Mouse (Mus musculus) liver, embryonic 16.5 days (tissue): ENCODE data around the gene Apoh. TPM values are rescaled to one million over a fixed set of nuclear protein-coding genes. Genes with fewer than 3 reads are reported as not detected.

Experiments used
- ATAC-seq: fragments of 200-750 bp; cut with Nextera tagmentation; 2 replicates; pipeline ENCODE4 v1.8.0; 2017; ENCODE audit warnings: low read depth, mild to moderate bottlenecking, moderate number of reproducible peaks, moderate library complexity
- H3K27ac ChIP-seq: fragments of 300-500 bp; sonication (generic); 2 replicates; pipeline ENCODE4 v1.5.1; 2014; ENCODE audit warnings: mild to moderate bottlenecking, low read length
- H3K27me3 ChIP-seq: fragments of 300-500 bp; sonication (generic); 2 replicates; pipeline ENCODE4 v1.6.1; 2014; ENCODE audit warnings: low read depth, low read length, mixed read lengths; ENCODE audit not compliant: control insufficient read depth, insufficient read depth
- H3K36me3 ChIP-seq: fragments of 300-500 bp; sonication (generic); 2 replicates; pipeline ENCODE4 v1.6.1; 2014; ENCODE audit warnings: mild to moderate bottlenecking; ENCODE audit not compliant: control insufficient read depth, insufficient read depth
- H3K4me1 ChIP-seq: fragments of 300-500 bp; sonication (generic); 2 replicates; pipeline ENCODE4 v1.6.1; 2014; ENCODE audit warnings: low read depth, low read length, mixed read lengths; ENCODE audit not compliant: control insufficient read depth
- H3K4me2 ChIP-seq: fragments of 300-500 bp; sonication (generic); 2 replicates; pipeline ENCODE4 v1.6.1; 2014; ENCODE audit warnings: low read depth, low read length, mixed read lengths
- H3K4me3 ChIP-seq: fragments of 300-500 bp; sonication (generic); 2 replicates; pipeline ENCODE4 v1.5.1; 2014; ENCODE audit warnings: low read depth, mild to moderate bottlenecking, low read length
- H3K9ac ChIP-seq: fragments of 300-500 bp; sonication (generic); 2 replicates; pipeline ENCODE4 v1.6.1; 2014; ENCODE audit warnings: low read depth, low read length
- H3K9me3 ChIP-seq: fragments of 300-500 bp; sonication (generic); replicated peaks from 2 replicates; pipeline ENCODE4 v1.6.1; 2016; ENCODE audit warnings: low read length; ENCODE audit not compliant: control insufficient read depth
- WGBS: fragments of 180-500 bp; shearing (Covaris S2); extraction: QIAGEN DNeasy Blood & Tissue Kit; methylation state at CpG from one replicate; pipeline ENCODE4 v1.1.7; 2014; ENCODE audit not compliant: insufficient replicate concordance; 5-methylcytosine and 5-hydroxymethylcytosine counted together
- polyA plus RNA-seq: library from polyadenylated mRNA; unstranded; fragments of >200 nt; fragmentation: Nextera tagmentation; extraction: Ambion mirVana; gene quantifications from 2 replicates; pipeline ENCODE4 v1.2.1, GENCODE M21; 2015

Gene Apoh
- polyA plus RNA-seq, 1 experiment from 2014 or later = 1,131 TPM

- no peak for ATAC-seq
- Histone ChIP-seq H3K9ac (no peak overlapping the region), H3K9me3 (no peaks in the 10 kb centered on the region), H3K27me3 (no peaks in the 10 kb centered on the region), H3K36me3 (no peaks in the 10 kb centered on the region), H3K4me3 (no peak overlapping the region), H3K27ac (no peak overlapping the region), H3K4me2 (no peak overlapping the region), H3K4me1 (no peaks in the 10 kb centered on the region)
- 62% methylated on average over 10 of the region's 10 CpGs for WGBS
Observed at GRCm38 (mm10) chr11:108301796-108302490, 41.2 kb upstream of the Apoh start.

- WGBS = 71% methylated on average over 4 of the region's 4 CpGs
- H3K27ac ChIP-seq = no peak overlapping the region
- H3K36me3 ChIP-seq = no peaks in the 10 kb centered on the region
- H3K27me3 ChIP-seq = no peaks in the 10 kb centered on the region
- no peak overlapping the region for H3K4me3 ChIP-seq
- H3K9me3 ChIP-seq = no peaks in the 10 kb centered on the region
- H3K4me2 ChIP-seq = no peak overlapping the region
- ATAC-seq = no peak
- no peaks in the 10 kb centered on the region; the same call in 1 of the 2 replicates for H3K4me1 ChIP-seq
- H3K9ac ChIP-seq = no peak overlapping the region
Observed at GRCm38 (mm10) chr11:108303787-108304186, 39.4 kb upstream of the Apoh start.

- Histone ChIP-seq H3K4me3 (no peak overlapping the region), H3K36me3 (no peaks in the 10 kb centered on the region), H3K4me1 (no peaks in the 10 kb centered on the region; the same call in none of the 2 replicates), H3K27me3 (no peaks in the 10 kb centered on the region), H3K27ac (no peak overlapping the region), H3K4me2 (no peak overlapping the region), H3K9ac (no peak overlapping the region), H3K9me3 (no peaks in the 10 kb centered on the region)
- 46% methylated on average over 7 of the region's 7 CpGs for WGBS
- peak; percentile 25; the same call in 1 of the 2 replicates for ATAC-seq
Observed at GRCm38 (mm10) chr11:108307258-108307657, 35.9 kb upstream of the Apoh start.

GRCm38 (mm10) chr11:108308253-108308652 lies 34.9 kb upstream of the Apoh start:
- Histone ChIP-seq H3K27me3 (no peaks in the 10 kb centered on the region), H3K9ac (no peak overlapping the region), H3K4me2 (no peak overlapping the region), H3K36me3 (no peaks in the 10 kb centered on the region), H3K4me3 (no peak overlapping the region), H3K9me3 (no peaks in the 10 kb centered on the region), H3K27ac (no peak overlapping the region), H3K4me1 (no peaks in the 10 kb centered on the region; the same call in none of the 2 replicates)
- 68% methylated on average over 5 of the region's 5 CpGs for WGBS
- ATAC-seq = no peak

GRCm38 (mm10) chr11:108309791-108310190 lies 33.4 kb upstream of the Apoh start:
- H3K27me3 ChIP-seq = no peaks in the 10 kb centered on the region
- WGBS = 57% methylated on average over 5 of the region's 5 CpGs
- ATAC-seq = 0 out of 2 replicates have a peak, but pooled peaks have one; percentile 30
- H3K27ac ChIP-seq = no peak overlapping the region
- H3K4me3 ChIP-seq = no peak overlapping the region
- no peaks in the 10 kb centered on the region for H3K36me3 ChIP-seq
- no peaks in the 10 kb centered on the region; the same call in none of the 2 replicates for H3K4me1 ChIP-seq
- no peak overlapping the region for H3K4me2 ChIP-seq
- no peak overlapping the region for H3K9ac ChIP-seq
- no peaks in the 10 kb centered on the region for H3K9me3 ChIP-seq

- Histone ChIP-seq H3K9ac (no peak overlapping the region), H3K9me3 (no peaks in the 10 kb centered on the region), H3K36me3 (no peaks in the 10 kb centered on the region), H3K27me3 (no peaks in the 10 kb centered on the region), H3K4me2 (no peak overlapping the region), H3K4me1 (no peaks in the 10 kb centered on the region; the same call in none of the 2 replicates), H3K27ac (no peak overlapping the region), H3K4me3 (no peak overlapping the region)
- WGBS = 25% methylated on average over 2 of the region's 2 CpGs
- ATAC-seq = no peak
Observed at GRCm38 (mm10) chr11:108311912-108312311, 31.2 kb upstream of the Apoh start.

- Histone ChIP-seq H3K4me2 (no peak overlapping the region), H3K27me3 (no peaks in the 10 kb centered on the region), H3K36me3 (no peaks in the 10 kb centered on the region), H3K4me3 (no peak overlapping the region), H3K4me1 (no peaks in the 10 kb centered on the region; the same call in none of the 2 replicates), H3K9me3 (no peaks in the 10 kb centered on the region), H3K27ac (no peak overlapping the region), H3K9ac (no peak overlapping the region)
- WGBS = 45% methylated on average over 5 of the region's 5 CpGs
- no peak for ATAC-seq
Observed at GRCm38 (mm10) chr11:108312516-108312915, 30.6 kb upstream of the Apoh start.

- ATAC-seq = no peak
Observed at GRCm38 (mm10) chr11:108315736-108316135, 27.4 kb upstream of the Apoh start.

GRCm38 (mm10) chr11:108317878-108318277 lies 25.3 kb upstream of the Apoh start:
- Histone ChIP-seq H3K9ac (no peak overlapping the region), H3K27me3 (no peaks in the 10 kb centered on the region), H3K36me3 (no peaks in the 10 kb centered on the region), H3K4me1 (no peaks in the 10 kb centered on the region), H3K4me3 (no peak overlapping the region), H3K27ac (no peak overlapping the region), H3K4me2 (no peak overlapping the region), H3K9me3 (no peaks in the 10 kb centered on the region)
- ATAC-seq = no peak
- 40% methylated on average over 6 of the region's 6 CpGs for WGBS

More at GRCm38 (mm10) chr11:108315736-108316135, 27.4 kb upstream of the Apoh start:
- no peaks in the 10 kb centered on the region for H3K9me3 ChIP-seq
- no peak overlapping the region for H3K4me3 ChIP-seq
- H3K27ac ChIP-seq = no peak overlapping the region
- no peaks in the 10 kb centered on the region; the same call in none of the 2 replicates for H3K4me1 ChIP-seq
- no peaks in the 10 kb centered on the region for H3K36me3 ChIP-seq
- 57% methylated on average over 7 of the region's 7 CpGs for WGBS
- no peak overlapping the region for H3K9ac ChIP-seq
- H3K27me3 ChIP-seq = no peaks in the 10 kb centered on the region
- H3K4me2 ChIP-seq = no peak overlapping the region
